Mouse (Mus musculus): Measurements from ENCODE around the gene Mdm1.

Mdm1 gene

GRCm38 (mm10) chr10:118141018-118141883 is at the start of gene Mdm1:
Mdm1 (plus strand) TSS chr10:118141811.
- DNase-seq (ENCODE audit: low read depth, low spot score): peak; percentile 99

- no peak for DNase-seq (ENCODE audit: low read depth, low spot score)
Measured at GRCm38 (mm10) chr10:118092745-118093144, 48.9 kb upstream of the Mdm1 start.

GRCm38 (mm10) chr10:118093728-118094127 is 47.9 kb upstream of the Mdm1 start:
- DNase-seq (ENCODE audit: low read depth, low spot score): peak; percentile 34

DNA sequence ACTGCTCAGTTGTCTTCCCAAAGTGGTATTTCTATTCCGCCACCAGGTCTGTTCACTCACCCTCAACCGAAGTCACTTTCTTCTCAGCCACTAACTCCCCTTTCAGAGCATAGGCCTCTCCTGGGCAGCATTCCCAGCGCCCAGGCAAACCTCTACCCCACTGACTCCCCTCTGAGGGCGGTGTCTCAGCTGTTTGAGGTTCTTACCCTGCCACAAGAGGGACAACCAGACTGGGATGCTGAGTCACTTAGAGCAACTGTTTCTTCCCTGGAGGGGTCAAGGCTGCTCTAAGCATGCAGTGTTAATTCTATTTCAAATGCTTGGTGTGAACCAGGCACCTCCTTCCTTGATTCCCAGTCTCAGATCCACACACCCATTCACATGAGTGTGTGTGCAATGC is 46.8 kb upstream of the Mdm1 start:
- no peak for DNase-seq (ENCODE audit: low read depth, low spot score)

- DNase-seq (ENCODE audit: low read depth, low spot score): peak; percentile 68
Measured at GRCm38 (mm10) chr10:118096223-118096622, 45.4 kb upstream of the Mdm1 start.

- no peak for DNase-seq (ENCODE audit: low read depth, low spot score)
Measured at GRCm38 (mm10) chr10:118097898-118098297, 43.7 kb upstream of the Mdm1 start.

DNA sequence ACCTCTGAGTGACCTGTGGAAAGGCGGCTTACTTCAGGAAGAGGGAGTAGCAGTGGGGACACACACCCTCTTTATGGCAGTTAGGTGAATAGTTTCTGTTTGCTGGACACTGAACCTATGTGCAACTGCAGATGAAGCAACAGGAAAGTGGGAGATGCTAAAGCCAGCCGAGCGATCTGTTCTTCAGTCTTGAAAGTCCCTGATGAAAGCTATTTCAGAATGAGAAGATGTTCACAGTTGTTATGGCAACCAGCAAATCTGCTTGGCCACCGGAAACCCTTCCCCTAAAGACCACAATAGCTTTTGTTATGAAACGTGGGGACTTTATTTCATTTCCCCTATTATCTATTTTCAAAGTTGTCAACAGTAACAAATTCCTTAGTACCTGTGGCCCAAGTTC is 41.0 kb upstream of the Mdm1 start:
- DNase-seq (ENCODE audit: low read depth, low spot score): peak; percentile 71

DNA sequence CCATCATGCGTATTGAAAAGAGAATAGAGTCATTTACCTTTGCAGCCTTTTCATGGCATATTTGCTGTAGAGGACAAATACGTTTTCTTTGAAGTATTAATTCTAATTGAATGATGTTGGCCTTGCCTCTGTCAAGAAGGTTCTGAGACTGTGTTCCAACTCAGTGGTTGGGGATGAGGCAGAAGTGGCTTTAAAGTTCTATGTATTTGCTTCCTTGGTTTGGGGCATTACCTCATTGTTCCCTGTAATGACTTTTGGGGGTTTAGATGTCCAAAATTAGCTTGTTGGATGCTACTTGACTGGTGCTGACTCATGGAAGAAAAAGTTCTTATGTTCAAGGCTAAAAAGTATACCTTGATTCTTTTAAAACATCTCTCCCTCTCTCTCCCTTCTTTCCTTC is 40.6 kb upstream of the Mdm1 start:
- DNase-seq (ENCODE audit: low read depth, low spot score): no peak

GRCm38 (mm10) chr10:118103020-118103666 is 38.5 kb upstream of the Mdm1 start:
- peak; percentile 96 for DNase-seq (ENCODE audit: low read depth, low spot score)

DNA sequence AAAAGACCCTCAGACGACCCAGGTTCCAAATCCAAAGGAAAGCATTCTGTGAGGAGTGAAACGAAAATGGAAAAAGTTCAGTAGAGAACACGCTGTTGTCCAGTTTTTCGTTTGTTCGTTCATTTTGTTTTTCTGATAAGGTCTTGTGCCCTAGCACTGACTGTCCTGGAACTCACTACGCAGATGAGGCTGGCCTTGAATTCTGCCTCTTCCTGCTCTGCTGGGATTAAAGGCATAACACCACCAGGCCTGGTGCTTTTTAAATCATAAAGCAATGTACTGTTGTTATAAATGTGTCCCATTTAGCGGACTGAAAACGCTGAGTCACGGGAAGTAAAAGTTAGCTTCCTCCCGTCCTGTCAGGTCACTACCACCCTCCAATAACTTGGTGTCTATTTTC is 37.7 kb upstream of the Mdm1 start:
- no peak for DNase-seq (ENCODE audit: low read depth, low spot score)

- DNase-seq (ENCODE audit: low read depth, low spot score): no peak
Measured at GRCm38 (mm10) chr10:118107031-118107430, 34.6 kb upstream of the Mdm1 start.

DNA sequence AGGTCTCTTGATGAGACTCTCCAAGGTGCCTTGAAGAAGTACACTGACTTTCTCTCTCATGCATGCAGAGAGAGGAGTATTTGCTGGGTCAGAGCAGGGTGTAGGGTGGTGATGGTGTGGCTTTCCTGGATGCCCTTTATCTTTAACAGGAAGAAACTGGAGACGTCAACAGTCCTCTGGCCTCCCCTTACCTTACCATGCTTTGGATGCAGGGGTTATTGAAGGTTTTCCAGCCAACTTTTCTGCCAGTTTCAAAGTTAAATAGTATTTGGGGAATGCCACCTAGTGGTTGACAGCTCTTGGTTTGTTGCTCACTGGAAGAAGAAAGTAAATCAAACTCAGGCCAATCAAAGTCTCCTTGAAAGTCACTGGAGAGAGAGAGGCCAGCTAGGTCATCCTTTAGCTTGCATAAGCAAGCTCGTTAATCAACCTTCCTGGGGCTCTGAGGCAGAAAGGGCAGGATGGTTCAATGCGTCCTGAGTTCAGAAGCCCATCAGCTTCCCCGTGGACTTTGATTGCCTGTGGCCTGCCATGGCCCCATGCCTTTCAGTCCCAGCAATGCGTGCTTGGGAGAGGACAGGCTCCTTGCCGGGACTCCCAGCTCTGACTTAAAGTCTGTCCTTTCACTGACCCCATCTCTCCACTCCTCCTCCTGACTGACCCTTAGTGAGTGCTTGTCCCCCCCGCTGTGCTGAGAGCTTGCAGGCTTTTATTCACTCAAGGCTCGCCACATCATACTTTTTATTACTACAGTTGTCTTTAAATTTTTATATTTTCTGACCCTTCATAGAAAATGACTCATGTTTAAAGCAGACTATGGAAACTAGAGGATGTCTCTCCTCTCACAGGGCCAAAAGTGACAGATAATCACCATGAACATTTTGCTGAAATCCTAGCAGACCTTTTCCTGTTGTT is 31.3 kb upstream of the Mdm1 start:
- peak; percentile 66 for DNase-seq (ENCODE audit: low read depth, low spot score)

DNA sequence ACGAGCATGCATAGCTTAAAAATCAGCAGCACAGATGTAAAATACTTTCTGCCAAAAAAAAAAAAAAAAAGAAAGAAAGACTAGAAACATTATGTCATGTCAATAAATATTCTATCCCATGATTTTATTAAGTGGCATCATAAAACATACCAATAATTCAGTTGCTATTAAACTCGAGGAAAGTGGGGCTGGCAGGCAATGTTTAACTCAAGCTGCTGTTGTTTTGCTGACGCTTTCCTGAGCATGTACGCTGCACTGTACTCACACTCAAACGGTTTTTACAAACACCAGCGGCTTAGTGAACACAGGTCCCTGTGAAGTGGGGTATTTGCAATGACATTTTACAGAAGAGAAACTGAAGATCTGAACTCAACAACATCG is 30.7 kb upstream of the Mdm1 start:
- no peak for DNase-seq (ENCODE audit: low read depth, low spot score)

DNA sequence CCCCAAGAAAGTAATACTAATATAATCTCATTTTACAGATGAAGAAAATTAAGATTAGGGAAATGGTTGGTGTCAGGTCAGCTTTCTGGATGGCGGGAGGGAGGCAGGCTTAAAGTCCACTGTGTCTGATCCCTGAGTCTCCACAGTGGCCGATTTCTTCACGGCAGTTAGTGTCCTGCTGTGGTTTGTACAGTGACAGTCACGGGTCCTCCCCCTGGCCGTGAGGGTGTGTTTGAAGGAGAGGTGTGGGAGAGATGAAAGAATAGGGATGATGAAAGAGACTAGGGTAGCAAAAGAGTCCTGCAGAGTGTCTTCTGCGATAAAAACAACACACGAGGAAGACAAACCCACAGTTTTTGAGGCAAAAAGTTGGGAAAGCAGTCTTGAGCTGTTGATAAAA is 30.0 kb upstream of the Mdm1 start:
- no peak for DNase-seq (ENCODE audit: low read depth, low spot score)

GRCm38 (mm10) chr10:118112294-118112893 is 29.2 kb upstream of the Mdm1 start:
- DNase-seq (ENCODE audit: low read depth, low spot score): no peak

- no peak for DNase-seq (ENCODE audit: low read depth, low spot score)
Measured at GRCm38 (mm10) chr10:118113256-118113682, 28.3 kb upstream of the Mdm1 start.

- DNase-seq (ENCODE audit: low read depth, low spot score): peak; percentile 38
Measured at GRCm38 (mm10) chr10:118114271-118114670, 27.3 kb upstream of the Mdm1 start.

GRCm38 (mm10) chr10:118116456-118116855 is 25.2 kb upstream of the Mdm1 start:
- no peak for DNase-seq (ENCODE audit: low read depth, low spot score)

- no peak for DNase-seq (ENCODE audit: low read depth, low spot score)
Measured at GRCm38 (mm10) chr10:118121047-118121936, 20.3 kb upstream of the Mdm1 start.

DNA sequence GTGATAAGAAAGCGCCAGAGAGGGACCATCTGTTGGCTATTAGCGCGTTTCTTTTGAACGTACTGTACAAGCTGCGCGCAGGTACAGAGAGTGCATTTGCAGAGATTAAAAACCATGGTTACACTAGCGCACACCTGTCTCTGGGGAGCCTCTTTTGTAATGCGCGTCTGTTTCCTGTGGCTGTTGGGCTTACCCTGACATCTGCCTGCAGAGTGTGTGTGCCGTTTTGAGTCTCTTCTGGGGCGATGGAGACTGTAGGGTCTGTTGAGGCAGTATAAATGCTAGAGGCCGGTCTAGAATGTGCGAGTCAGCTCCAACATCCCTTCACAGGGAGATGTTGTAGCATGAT is 19.7 kb upstream of the Mdm1 start:
- DNase-seq (ENCODE audit: low read depth, low spot score): peak; percentile 54

All from CD4-positive helper T cell, adult 2 months (primary cell).